Mouse (Mus musculus): ENCODE data around the gene Fbxl22.
A peak's percentile ranks its signal among the peaks of the same experiment; 100 is the strongest.

Gene Fbxl22

DNA sequence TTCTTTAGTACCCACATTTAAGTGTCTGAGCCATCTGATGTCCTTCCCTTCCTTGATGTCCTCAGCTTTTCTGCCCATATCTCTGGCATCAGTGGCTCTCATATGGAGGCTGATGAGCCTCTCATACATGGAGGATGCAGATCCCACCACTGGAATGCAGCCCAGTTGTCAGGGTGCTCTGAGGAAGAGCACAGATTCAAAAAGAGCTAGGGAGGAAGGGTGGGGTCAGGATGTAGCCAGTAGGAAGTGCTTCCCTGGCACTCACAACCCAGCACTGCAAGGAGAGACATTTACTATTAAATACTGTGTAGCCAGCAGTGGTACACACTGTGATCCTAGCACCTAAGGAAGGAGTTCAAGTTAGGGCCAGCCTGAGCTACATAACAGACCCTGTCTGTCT lies 8.0 kb downstream of the Fbxl22 start:
- DNase-seq: peak in 1 of 2 experiments; percentile 14

DNA sequence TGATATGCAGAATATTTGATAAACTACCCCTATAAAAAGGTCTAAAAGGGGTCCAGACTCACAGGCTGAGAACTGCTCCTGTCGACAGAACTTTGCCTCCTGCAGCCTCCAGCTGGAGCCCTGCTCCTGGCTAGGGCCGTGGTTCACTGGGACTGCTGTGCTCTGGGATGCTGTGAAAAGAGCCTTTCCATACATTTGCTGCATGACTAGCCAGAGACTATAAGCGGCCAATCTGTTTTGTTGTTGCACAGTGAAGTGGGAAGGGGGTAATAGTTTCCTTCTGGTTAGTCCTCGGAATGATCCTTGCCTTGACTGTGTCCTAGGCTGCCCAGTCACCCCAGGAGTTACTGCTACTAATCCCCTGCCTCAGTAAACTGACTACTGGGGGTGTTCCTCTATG lies 8.4 kb downstream of the Fbxl22 start:
- DNase-seq: no peak

DNA sequence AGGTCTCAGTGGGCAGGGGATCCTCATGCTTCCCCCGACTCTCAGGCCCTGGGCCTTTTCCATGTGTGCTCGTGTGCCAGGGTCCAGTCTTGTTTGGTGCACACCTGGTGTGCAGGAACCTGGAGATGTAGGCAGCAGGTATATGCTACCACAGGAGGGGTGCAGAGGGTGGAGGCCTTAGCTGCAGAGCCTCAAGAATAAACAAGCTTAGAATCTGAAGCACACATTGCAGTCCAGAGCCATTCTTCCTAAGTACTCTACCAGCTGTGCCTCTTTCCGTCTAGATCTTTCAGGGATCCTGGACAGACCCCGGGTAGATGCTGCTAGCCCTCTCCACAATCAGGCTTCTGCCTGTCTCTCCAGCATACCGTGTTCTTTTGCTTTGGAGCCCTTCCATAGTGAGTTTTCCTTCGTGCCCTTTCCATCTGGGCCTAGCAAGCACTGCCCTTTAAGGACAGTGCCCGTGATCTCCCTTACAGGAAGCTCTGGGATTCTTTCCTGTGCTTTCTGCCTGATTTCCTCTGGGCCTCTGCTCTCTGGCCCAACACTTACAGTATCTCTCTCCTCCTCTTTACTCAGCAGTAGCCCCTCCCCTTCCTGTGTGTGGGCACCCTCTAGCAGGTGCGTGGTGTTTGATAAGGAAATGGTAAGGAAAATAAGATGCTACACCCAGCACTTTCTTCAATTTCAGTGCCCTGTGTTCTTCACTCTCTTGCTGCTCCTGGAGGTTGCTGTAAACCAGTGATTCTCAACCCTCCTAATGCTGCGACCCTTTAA lies 9.1 kb downstream of the Fbxl22 start:
- peak; percentile 20 to 26 for DNase-seq

DNA sequence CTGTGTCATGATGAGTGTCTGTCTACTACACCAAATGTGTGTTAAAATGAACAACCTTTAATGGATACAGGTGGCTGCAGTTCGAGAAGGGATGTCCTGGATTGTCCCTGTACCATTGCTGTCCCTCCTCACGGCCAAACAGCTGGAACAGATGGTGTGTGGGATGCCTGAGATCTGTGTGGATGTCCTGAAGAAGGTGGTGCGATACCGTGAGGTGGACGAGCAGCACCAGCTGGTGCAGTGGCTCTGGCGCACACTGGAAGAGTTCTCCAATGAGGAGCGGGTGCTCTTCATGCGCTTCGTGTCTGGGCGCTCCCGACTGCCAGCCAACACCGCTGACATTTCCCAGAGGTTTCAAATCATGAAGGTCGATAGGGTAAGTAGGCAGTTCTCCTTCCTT lies 9.9 kb downstream of the Fbxl22 start:
- DNase-seq: no peak

DNA sequence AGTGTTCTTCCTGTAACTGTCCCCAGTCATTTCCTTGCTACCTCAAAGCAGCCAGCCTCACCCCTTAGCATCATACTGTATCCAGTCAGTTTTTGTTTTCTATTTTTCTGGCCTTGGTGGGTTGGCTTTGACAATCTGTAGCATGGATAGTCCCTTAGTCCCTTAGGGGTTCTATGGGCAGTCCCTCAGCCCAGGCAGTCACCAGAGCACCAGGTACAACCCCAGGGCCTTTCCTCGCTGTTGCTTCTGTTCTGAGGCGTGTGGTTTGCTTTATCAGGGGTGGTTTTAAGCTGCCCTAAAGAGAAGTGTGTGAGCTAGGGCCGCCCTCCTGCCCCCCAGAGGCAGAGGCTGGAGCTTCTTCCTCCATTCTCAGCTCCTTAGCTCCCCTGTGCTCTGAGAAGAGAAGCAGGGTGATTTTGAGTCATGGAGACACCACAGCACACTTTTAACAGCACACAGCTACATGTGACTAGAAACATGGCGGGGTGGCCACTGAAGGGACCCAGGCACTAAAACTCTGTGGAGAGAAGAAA lies 10.4 kb downstream of the Fbxl22 start:
- DNase-seq: no peak

DNA sequence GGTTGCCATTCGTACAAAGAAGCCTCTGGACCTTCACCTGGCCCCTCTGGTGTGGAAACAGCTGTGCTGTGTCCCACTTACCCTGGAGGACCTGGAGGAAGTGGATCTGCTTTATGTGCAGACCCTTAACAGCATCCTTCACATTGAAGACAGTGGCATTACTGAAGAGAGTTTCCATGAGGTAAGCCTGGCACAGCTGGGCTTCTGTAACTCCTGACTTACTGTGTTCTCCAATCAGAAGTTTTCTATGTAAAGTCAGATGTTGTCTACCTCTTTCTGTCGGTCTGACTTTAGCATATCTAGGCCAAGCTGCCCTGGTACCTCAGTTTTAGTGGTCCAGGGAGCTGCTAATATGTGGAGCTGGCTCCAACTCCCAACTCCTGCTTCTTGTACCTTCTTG lies 13.1 kb downstream of the Fbxl22 start:
- DNase-seq: no peak

DNA sequence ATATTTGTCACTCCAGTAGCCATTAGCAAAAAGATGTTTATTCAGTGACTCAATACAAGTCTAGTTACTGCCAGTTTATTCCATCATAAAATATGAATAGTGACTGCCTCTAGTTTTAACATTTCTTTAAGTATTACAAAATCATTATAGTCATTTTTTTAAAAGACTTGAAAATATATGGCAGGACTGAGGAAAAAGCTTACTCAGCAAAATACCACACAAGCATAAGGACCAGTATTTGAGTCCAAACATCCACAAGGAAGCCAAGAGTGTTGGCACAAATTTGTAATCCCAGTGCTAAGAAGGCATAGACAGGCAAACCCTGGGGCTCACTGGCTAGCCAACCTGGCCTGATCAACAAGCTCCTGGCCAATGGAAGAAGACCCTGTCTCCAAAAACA lies 20.4 kb downstream of the Fbxl22 start:
- no peak for DNase-seq

DNA sequence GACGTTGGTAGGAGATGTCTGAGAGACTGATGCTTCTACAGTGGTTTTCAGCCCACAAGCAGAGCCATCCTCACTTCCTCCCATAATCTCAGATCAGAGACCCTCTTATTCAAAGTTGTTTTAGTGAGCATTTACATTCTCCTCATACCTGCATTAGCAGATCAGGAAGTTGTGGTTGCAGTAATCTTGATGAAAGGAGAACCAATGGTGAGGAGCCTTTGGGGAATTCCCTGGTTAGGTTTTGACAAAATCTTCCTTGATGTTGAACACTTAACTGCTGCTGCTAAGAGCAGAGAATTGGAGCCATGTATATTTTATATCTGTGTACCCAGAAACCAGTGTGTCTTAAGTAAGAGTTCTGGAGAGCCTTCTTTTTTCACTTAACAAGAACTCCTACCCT lies 22.0 kb downstream of the Fbxl22 start:
- DNase-seq: no peak

DNA sequence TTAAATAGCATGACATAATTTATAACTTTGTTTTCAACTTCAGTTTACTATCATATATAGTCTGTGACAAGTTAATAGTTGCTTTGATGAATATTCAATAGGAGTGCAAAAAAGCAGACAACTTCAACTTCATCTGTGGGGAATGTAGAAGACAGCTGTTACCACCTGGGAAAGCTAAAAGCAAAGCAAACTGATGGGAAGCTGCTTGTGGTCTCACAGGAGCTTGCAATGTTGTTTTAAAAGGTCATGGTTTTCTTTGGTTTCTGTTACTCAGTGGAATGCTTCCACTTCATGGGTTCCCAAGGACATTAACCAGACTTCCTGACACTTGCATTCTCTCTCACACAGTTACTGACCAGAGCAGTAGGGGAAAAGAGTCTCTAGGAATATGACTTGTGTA lies 25.6 kb downstream of the Fbxl22 start:
- DNase-seq: no peak

DNA sequence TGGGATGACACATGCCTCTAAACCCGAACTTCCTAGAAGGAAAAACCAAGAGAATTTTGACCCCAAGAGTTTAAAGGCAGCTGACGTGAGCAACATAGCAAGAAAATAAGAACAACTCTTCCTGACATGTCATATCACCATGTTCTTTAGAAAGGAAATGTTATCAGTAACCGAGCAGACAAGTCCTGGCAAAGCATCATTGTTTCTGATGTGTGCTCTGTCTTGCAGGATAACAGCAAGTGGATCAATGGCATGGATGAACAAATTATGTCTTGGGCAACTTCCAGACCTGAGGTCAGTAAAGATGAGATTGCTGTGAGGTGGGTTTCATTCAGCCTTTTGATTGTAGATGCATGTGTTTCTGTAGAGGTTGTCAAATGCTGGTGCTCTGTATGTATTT lies 31.0 kb downstream of the Fbxl22 start:
- DNase-seq: no peak

DNA sequence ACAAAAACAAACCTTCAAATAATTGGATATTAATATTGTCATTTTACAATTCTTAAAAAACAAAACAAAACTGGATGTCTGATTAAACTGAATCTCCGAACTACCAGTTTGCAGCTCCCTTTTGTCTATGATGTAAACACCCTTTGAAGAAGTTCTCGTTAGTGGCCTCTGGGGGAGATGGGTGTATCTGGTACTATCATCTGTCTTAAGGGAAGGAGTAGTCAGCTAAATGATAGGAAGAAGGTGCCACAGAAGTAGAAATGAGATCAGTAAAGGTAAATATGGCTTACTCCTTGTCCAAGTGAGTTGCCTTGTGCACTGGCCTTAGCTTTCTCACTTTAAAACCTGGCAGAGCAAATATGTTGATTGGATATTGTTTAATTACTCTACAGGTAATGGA lies 36.6 kb downstream of the Fbxl22 start:
- DNase-seq: no peak

DNA sequence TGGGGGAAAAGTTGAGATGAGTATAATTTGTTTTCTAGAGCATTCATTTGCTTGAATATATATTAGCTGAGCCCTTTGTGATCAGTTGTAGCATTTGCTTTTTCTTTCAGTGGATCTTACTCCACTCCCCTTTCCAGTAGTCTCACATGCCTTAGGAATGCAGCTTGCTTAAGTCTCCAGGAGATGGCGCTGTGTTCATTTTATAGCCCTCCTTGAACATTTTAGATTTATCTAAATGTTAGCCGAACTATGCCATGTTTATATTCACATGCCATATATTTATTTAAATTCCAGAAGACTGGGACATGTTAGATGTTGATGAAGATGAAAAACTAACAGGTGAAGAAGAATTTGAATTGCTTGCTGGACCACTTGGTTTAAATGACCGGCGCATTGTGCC lies 49.3 kb downstream of the Fbxl22 start:
- peak; percentile 14 to 53 for DNase-seq

Data from kidney, postnatal 36 days (tissue).